Mouse (Mus musculus) midbrain, embryonic 12.5 days (tissue): ENCODE measurements at regions not wholly inside any gene's neighbourhood (a gene's known extent, or its start where the extent isn't known, plus 50 kb on each side); places are given as distances from the start of the nearest gene placed in this dataset.

Experiments
- ATAC-seq: fragments of 200-750 bp; cut with Nextera tagmentation; 2 replicates; pipeline ENCODE4 v1.8.0; 2017; ENCODE audit warnings: low read depth, moderate TSS enrichment, moderate library complexity; ENCODE audit not compliant: low FRiP score
- H3K27ac ChIP-seq: fragments of 300-500 bp; sonication (generic); replicated peaks from 2 replicates; pipeline ENCODE4 v1.5.1; 2016; ENCODE audit warnings: mild to moderate bottlenecking
- H3K27me3 ChIP-seq: fragments of 300-500 bp; sonication (generic); 2 replicates; pipeline ENCODE4 v1.6.1; 2016; ENCODE audit warnings: mild to moderate bottlenecking
- H3K36me3 ChIP-seq: fragments of 300-500 bp; sonication (generic); 2 replicates; pipeline ENCODE4 v1.6.1; 2016
- H3K4me1 ChIP-seq: fragments of 300-500 bp; sonication (generic); 2 replicates; pipeline ENCODE4 v1.6.1; 2016
- H3K4me2 ChIP-seq: fragments of 300-500 bp; sonication (generic); replicated peaks from 2 replicates; pipeline ENCODE4 v1.6.1; 2016; ENCODE audit warnings: mild to moderate bottlenecking, moderate library complexity
- H3K4me3 ChIP-seq: fragments of 300-500 bp; sonication (generic); 2 replicates; pipeline ENCODE4 v1.5.1; 2016; ENCODE audit warnings: mild to moderate bottlenecking
- H3K9ac ChIP-seq: fragments of 300-500 bp; sonication (generic); replicated peaks from 2 replicates; pipeline ENCODE4 v1.6.1; 2016; ENCODE audit warnings: mild to moderate bottlenecking, moderate library complexity
- H3K9me3 ChIP-seq: fragments of 300-500 bp; sonication (generic); 2 replicates; pipeline ENCODE4 v1.6.1; 2016; ENCODE audit warnings: mild to moderate bottlenecking
- WGBS: fragments of 180-500 bp; shearing (Covaris S2); methylation state at CpG from one replicate; pipeline ENCODE4 v1.1.7; 2016; 5-methylcytosine and 5-hydroxymethylcytosine counted together

DNA sequence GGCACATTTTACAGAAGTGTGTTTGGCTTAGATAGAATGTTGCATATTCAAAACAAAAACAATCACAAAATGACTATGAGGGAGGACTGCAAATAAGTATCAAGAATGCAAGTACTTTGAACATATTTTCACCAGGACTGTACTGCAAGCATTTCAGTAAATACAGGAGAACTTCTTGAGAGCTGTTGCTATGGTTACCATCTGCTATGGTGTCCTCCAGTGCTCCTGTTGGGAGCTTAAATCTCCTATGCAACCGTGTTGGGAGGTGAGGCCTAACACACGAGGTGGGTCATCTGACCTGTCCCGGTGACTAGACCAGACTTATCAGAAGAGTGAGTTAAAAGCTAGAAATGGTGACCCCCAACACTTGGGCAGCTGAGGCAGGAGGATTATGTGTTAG, 253.9 kb downstream of the 1500009L16Rik start:
- H3K36me3 ChIP-seq, result no peaks in the 10 kb centered on the region
- ATAC-seq, result no peak
- no peak overlapping the region for H3K27ac ChIP-seq
- no peaks in the 10 kb centered on the region for H3K9me3 ChIP-seq
- H3K27me3 ChIP-seq, result no peaks in the 10 kb centered on the region
- no peak overlapping the region for H3K9ac ChIP-seq
- no peak overlapping the region for H3K4me2 ChIP-seq
- no peak overlapping the region for H3K4me3 ChIP-seq
- H3K4me1 ChIP-seq, result peaks cover 9% of the 10 kb centered on the region; the same call in 1 of the 2 replicates
- WGBS, result 22% methylated on average over 3 of the region's 3 CpGs

DNA sequence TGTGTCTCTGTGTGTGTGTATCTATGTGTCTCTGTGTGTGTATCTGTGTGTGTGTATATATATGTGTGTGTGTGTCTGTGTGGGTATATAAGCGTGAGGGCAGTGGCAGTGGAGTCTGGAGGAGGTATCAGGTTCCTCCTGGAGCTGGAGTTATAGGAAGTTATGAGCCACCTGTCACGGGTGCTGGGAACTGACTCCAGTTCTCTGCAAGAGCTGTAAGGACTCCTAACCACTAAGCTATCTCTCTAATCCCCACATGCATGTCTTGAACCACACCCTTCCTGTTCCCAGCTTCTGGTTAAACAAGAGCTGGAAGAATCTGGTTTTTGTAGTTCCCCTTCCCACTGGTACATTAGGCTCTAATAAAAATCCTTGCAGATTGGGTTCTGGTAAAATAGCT, 257.3 kb downstream of the 1500009L16Rik start:
- Histone ChIP-seq H3K9ac (no peak overlapping the region), H3K4me2 (no peak overlapping the region), H3K27ac (no peak overlapping the region), H3K4me1 (peaks cover 12% of the 10 kb centered on the region), H3K27me3 (no peaks in the 10 kb centered on the region), H3K9me3 (no peaks in the 10 kb centered on the region), H3K4me3 (no peak overlapping the region), H3K36me3 (no peaks in the 10 kb centered on the region)
- no peak for ATAC-seq
- WGBS, result 83% methylated on average over 2 of the region's 2 CpGs

GRCm38 (mm10) chr10:83984697-83985415, 262.2 kb downstream of the 1500009L16Rik start:
- Histone ChIP-seq H3K27ac (no peak overlapping the region), H3K4me2 (no peak overlapping the region), H3K4me3 (no peak overlapping the region), H3K27me3 (no peaks in the 10 kb centered on the region), H3K9ac (no peak overlapping the region), H3K4me1 (peaks cover 8% of the 10 kb centered on the region; the same call in 1 of the 2 replicates), H3K9me3 (no peaks in the 10 kb centered on the region), H3K36me3 (no peaks in the 10 kb centered on the region)
- 55% methylated on average over 12 of the region's 12 CpGs for WGBS
- no peak for ATAC-seq

DNA sequence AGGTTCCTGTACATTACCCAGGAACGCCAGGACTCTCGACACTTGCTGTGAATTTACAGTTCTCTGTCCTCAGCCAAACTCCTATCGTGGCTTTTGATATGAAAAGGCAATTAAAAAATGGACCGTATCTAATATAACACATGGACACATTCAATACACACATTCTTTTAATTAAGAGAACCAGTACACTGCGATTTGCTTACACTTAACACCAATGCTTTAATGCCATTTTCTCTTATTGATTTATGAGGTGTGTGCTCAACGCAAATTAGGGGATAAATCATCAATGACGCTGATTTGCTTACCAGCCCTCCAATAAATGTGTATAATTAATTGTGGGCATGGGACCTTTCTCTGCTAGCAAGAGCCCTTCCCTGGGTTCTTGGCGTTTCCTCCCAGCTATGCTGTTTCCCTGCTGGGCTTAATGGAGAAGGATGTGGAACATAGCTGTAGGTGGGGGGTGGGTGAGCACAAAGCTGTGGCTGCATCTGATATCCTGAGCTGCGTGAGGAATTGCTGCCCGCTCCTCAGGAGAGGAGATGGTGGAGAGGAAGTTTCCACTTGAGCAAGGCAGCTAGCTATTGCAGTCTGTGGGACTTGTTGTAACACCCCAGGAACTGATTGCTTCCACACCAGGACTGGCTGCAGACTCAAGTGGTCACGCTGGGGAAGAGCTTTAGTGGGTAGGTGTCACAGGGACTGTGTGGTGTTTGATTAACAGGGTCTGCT, 270.1 kb downstream of the 1500009L16Rik start:
- no peaks in the 10 kb centered on the region for H3K9me3 ChIP-seq
- no peaks in the 10 kb centered on the region for H3K36me3 ChIP-seq
- no peak for ATAC-seq
- H3K4me2 ChIP-seq, result no peak overlapping the region
- H3K4me1 ChIP-seq, result no peaks in the 10 kb centered on the region
- no peak overlapping the region for H3K4me3 ChIP-seq
- H3K27ac ChIP-seq, result no peak overlapping the region
- H3K27me3 ChIP-seq, result no peaks in the 10 kb centered on the region
- 83% methylated on average over 11 of the region's 11 CpGs for WGBS
- H3K9ac ChIP-seq, result no peak overlapping the region

DNA sequence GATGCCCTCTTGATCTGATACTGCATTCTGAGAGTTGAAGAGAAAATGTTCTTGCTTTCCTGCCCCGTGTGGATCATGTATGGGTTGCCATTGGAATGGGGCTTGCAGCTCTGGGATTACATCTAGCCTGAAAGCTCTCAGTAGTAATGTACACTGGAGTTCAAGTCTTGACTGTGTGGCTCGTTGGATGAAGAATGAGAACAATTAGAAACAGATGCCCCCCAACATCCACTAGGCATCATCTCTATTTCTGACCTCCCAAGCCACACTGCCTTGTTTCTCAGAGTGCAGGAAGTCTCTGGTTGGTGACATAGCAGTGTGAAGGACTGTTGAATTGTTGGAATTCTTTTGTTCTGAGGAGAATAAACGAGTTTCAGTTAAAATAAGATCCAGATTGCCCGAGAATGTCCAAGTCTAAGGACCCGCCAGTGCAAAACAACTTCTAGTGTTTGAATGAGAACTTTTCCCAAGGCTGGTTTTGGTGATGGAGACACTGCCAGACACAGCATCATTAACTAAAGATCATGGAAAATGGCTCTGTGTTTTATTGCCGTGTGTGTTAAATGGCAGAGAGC, 272.4 kb downstream of the 1500009L16Rik start:
- WGBS, result 68% methylated on average over 6 of the region's 6 CpGs
- no peak overlapping the region for H3K27ac ChIP-seq
- no peaks in the 10 kb centered on the region for H3K36me3 ChIP-seq
- no peaks in the 10 kb centered on the region for H3K27me3 ChIP-seq
- no peaks in the 10 kb centered on the region for H3K9me3 ChIP-seq
- no peaks in the 10 kb centered on the region for H3K4me1 ChIP-seq
- H3K9ac ChIP-seq, result no peak overlapping the region
- no peak overlapping the region for H3K4me2 ChIP-seq
- no peak overlapping the region for H3K4me3 ChIP-seq
- no peak for ATAC-seq

DNA sequence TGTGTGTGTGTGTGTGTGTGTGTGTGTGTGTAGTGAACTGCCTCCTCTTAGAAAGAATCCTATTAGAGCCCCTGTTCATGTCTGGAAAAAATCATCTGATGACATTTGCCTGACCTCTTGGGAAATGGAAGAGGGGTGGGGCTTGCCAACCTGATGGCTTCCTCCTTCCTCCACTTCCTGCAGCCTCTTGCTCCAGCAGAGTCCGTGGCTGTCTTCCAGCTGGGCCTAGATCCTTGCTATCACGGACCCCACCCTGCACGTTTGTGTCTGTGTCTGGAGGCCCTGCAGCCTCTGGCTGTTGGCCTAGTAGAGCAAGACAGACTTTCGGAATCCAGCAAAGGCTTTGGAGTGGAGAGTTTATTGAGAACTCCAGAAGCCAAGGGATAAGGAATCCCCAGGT, 273.2 kb downstream of the 1500009L16Rik start:
- Histone ChIP-seq H3K27ac (no peak overlapping the region), H3K4me3 (no peak overlapping the region), H3K27me3 (no peaks in the 10 kb centered on the region), H3K4me1 (no peaks in the 10 kb centered on the region), H3K9me3 (no peaks in the 10 kb centered on the region), H3K4me2 (no peak overlapping the region), H3K36me3 (no peaks in the 10 kb centered on the region), H3K9ac (no peak overlapping the region)
- no peak for ATAC-seq
- 85% methylated on average over 4 of the region's 4 CpGs for WGBS

GRCm38 (mm10) chr10:83996489-83996888, 273.8 kb downstream of the 1500009L16Rik start:
- no peaks in the 10 kb centered on the region for H3K36me3 ChIP-seq
- no peaks in the 10 kb centered on the region for H3K27me3 ChIP-seq
- no peak overlapping the region for H3K4me2 ChIP-seq
- H3K4me1 ChIP-seq, result no peaks in the 10 kb centered on the region
- WGBS, result 90% methylated on average over 2 of the region's 2 CpGs
- H3K4me3 ChIP-seq, result no peak overlapping the region
- ATAC-seq, result no peak
- H3K27ac ChIP-seq, result no peak overlapping the region
- H3K9me3 ChIP-seq, result no peaks in the 10 kb centered on the region
- no peak overlapping the region for H3K9ac ChIP-seq

DNA sequence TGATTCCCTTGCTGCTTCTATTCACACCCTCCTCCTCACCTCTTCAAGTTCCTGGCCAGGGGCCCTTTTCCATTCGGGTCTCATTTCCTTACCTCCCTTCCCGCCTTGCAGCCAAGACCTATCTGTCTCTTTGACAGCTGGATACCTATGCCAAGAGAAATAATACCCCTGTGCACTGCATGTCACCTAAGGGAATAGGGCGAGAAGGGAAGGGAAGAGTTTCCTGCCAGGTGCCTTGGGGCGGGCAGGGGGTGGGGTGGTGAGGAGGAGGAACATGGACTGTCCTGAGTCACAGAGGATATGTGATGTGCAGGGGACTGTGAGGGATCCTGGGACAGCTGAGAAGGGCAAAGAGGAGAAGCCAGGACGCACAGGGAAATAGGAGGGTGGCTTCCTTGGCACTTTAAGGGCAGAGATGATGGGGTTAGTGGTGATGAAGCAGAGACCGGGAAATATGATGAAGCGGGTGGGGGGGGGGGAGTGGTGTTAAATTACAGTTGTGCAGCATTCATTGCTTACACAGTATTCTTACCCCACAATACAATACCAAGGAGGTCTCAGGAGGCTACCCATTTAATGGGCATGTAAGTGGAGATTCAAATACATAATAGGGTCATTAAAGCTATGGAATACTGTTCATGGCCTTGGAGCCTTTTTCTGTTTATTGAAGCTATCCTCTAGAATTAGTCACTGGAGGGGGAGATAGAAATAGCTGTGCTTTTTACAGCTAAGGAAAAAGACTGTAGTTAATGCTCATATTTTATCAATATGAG, 278.0 kb downstream of the 1500009L16Rik start:
- no peaks in the 10 kb centered on the region for H3K9me3 ChIP-seq
- H3K27ac ChIP-seq, result no peak overlapping the region
- no peak overlapping the region for H3K4me2 ChIP-seq
- no peak overlapping the region for H3K4me3 ChIP-seq
- H3K9ac ChIP-seq, result no peak overlapping the region
- 81% methylated on average over 7 of the region's 7 CpGs for WGBS
- no peaks in the 10 kb centered on the region for H3K4me1 ChIP-seq
- no peaks in the 10 kb centered on the region for H3K27me3 ChIP-seq
- ATAC-seq, result no peak
- H3K36me3 ChIP-seq, result no peaks in the 10 kb centered on the region

DNA sequence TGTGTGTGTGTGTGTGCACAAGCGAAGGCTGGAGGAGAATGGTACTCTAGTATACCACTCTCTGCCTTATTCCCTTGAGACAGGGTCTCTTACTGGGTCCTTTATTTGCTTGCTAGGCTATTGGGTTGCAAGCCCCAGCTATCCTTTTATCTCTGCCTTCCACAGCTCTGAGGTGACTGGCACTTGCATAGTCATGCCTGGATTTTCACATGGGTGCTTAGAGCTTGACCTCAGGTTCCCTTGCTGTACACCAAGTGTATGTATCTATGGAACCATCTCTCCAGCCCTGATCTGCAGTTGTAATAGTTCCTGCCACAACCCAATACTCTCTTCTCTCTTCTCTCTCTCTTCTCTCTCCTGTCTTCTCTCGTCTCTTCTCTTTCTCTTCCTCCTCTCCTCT, 280.1 kb downstream of the 1500009L16Rik start:
- Histone ChIP-seq H3K4me3 (no peak overlapping the region), H3K9ac (no peak overlapping the region), H3K4me2 (no peak overlapping the region), H3K27ac (no peak overlapping the region), H3K36me3 (no peaks in the 10 kb centered on the region), H3K9me3 (no peaks in the 10 kb centered on the region), H3K4me1 (no peaks in the 10 kb centered on the region), H3K27me3 (no peaks in the 10 kb centered on the region)
- 71% methylated on average over 2 of the region's 2 CpGs for WGBS
- ATAC-seq, result no peak

GRCm38 (mm10) chr10:84003601-84004149, 281.0 kb downstream of the 1500009L16Rik start:
- Histone ChIP-seq H3K4me1 (no peaks in the 10 kb centered on the region), H3K4me2 (no peak overlapping the region), H3K4me3 (no peak overlapping the region), H3K36me3 (no peaks in the 10 kb centered on the region), H3K27ac (no peak overlapping the region), H3K9ac (no peak overlapping the region), H3K9me3 (no peaks in the 10 kb centered on the region), H3K27me3 (no peaks in the 10 kb centered on the region)
- ATAC-seq, result no peak
- WGBS, result 75% methylated on average over 8 of the region's 8 CpGs

DNA sequence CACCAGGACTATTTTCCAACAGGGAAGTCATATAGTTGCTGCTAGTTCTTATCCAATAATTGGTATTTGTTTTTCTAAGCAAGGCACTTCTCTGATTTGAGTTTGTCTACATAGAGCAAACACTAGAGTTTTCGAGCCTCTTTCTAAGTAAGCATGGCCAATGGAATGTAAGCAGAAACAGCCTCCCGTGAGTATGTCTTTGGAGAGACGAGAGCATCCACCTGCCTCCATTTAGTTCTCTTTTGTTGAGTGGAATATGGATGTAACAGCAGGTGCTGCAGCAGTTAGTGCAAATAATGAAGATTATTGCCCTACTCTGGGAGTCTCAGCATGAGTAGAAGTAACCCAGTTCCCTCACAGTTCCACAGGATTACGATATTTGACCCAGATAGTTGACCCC, 286.3 kb downstream of the 1500009L16Rik start:
- no peak overlapping the region for H3K27ac ChIP-seq
- H3K27me3 ChIP-seq, result no peaks in the 10 kb centered on the region
- WGBS, result 66% methylated on average over 4 of the region's 4 CpGs
- ATAC-seq, result no peak
- no peak overlapping the region for H3K4me2 ChIP-seq
- H3K36me3 ChIP-seq, result no peaks in the 10 kb centered on the region
- no peak overlapping the region for H3K4me3 ChIP-seq
- H3K9me3 ChIP-seq, result no peaks in the 10 kb centered on the region
- no peak overlapping the region for H3K9ac ChIP-seq
- H3K4me1 ChIP-seq, result no peaks in the 10 kb centered on the region
